Mouse (Mus musculus) heart, embryonic 15.5 days (tissue): ENCODE results near the gene Pcmt1. TPM values are rescaled to one million over a fixed set of nuclear protein-coding genes. Genes with fewer than 3 reads are reported as not detected.
"Not testable (repeated sequence)": the region's sequence is repeated elsewhere in the genome, so short reads cannot be mapped to it uniquely, and the experiment has no call there.

Experiments
- ATAC-seq: fragments of 200-750 bp; cut with Nextera tagmentation; replicated peaks from 2 replicates; pipeline ENCODE4 v1.8.0; 2017; ENCODE audit warnings: low read depth, moderate TSS enrichment; ENCODE audit not compliant: insufficient number of reproducible peaks, insufficient read depth, low FRiP score
- H3K27ac ChIP-seq: fragments of 300-500 bp; sonication (generic); 2 replicates; pipeline ENCODE4 v1.5.1; 2015; ENCODE audit warnings: mild to moderate bottlenecking, inconsistent platforms
- H3K27me3 ChIP-seq: fragments of 300-500 bp; sonication (generic); 2 replicates; pipeline ENCODE4 v1.6.1; 2015; ENCODE audit warnings: inconsistent platforms
- H3K36me3 ChIP-seq: fragments of 300-500 bp; sonication (generic); 2 replicates; pipeline ENCODE4 v1.6.1; 2015; ENCODE audit warnings: mild to moderate bottlenecking, inconsistent platforms
- H3K4me1 ChIP-seq: fragments of 300-500 bp; sonication (generic); replicated peaks from 2 replicates; pipeline ENCODE4 v1.6.1; 2015; ENCODE audit warnings: inconsistent platforms
- H3K4me2 ChIP-seq: fragments of 300-500 bp; sonication (generic); 2 replicates; pipeline ENCODE4 v1.6.1; 2015; ENCODE audit warnings: inconsistent platforms, mild to moderate bottlenecking, moderate library complexity
- H3K4me3 ChIP-seq: fragments of 300-500 bp; sonication (generic); 2 replicates; pipeline ENCODE4 v1.5.1; 2015; ENCODE audit warnings: mild to moderate bottlenecking, inconsistent platforms
- H3K9ac ChIP-seq: fragments of 300-500 bp; sonication (generic); 2 replicates; pipeline ENCODE4 v1.6.1; 2015; ENCODE audit warnings: mild to moderate bottlenecking, inconsistent platforms
- H3K9me3 ChIP-seq: fragments of 300-500 bp; sonication (generic); replicated peaks from 2 replicates; pipeline ENCODE4 v1.6.1; 2016; ENCODE audit warnings: inconsistent platforms
- WGBS: fragments of 180-500 bp; shearing (Covaris S2); methylation state at CpG from one replicate; pipeline ENCODE4 v1.1.7; 2015; ENCODE audit warnings: mixed read lengths; 5-methylcytosine and 5-hydroxymethylcytosine counted together
- polyA plus RNA-seq: library from polyadenylated mRNA; unstranded; fragments of >200 nt; fragmentation: Nextera tagmentation; extraction: Ambion mirVana; gene quantifications from 2 replicates; pipeline ENCODE4 v1.2.1, GENCODE M21; 2015

The Pcmt1 gene
- polyA plus RNA-seq, 1 experiment from 2014 or later = 124 TPM

DNA sequence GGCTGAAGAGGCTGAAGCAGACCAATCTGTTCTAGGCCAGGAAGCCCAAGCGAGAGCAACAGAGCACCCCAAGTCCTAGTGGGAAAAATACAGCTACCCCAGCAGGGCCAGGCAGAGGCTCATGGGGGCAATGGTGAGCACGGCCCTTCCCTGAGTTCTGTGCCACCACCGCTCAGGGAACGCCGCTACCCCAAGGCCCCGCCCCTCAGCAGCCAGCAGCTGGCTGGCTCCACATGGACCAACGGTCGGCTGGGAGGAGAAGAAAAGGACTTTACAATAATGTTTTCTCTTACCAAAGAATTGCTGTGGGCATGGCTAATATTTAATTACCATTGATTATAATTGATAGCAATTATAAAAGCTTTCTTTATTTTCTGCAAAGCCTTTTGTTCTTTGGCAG, 66.1 kb downstream of the Pcmt1 start:
- Histone ChIP-seq H3K4me2 (no peak overlapping the region), H3K4me1 (no peaks in the 10 kb centered on the region), H3K9ac (no peak overlapping the region), H3K36me3 (no peaks in the 10 kb centered on the region), H3K27ac (no peak overlapping the region), H3K27me3 (no peaks in the 10 kb centered on the region), H3K9me3 (peaks cover 5% of the 10 kb centered on the region; the same call in 1 of the 2 replicates), H3K4me3 (no peak overlapping the region)
- no peak for ATAC-seq
- WGBS = 86% methylated on average over 8 of the region's 8 CpGs

DNA sequence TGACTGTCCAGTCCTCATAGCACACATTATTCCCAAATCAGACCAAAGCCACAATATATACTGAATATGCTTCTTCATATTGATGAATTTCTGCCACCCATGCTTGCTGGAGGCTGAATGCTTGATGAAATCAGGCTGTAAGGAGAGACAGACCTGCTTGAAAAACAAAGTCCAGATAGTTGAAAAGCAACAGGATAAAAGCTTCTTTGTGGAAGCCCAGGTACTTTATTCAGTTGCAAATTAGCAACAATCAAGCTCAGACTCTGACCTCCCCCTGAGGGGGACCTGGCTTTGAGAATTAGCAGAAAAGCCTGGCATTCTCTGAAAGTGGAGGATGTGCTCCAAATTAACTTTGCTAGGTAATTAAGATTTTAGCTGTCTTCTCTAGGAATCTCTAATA, 68.7 kb downstream of the Pcmt1 start:
- not testable (repeated sequence) for H3K36me3 ChIP-seq, H3K4me2 ChIP-seq, H3K27ac ChIP-seq, H3K9me3 ChIP-seq, H3K4me1 ChIP-seq, ATAC-seq, H3K9ac ChIP-seq, H3K27me3 ChIP-seq, H3K4me3 ChIP-seq

- Histone ChIP-seq H3K27me3 (no peaks in the 10 kb centered on the region), H3K9me3 (peaks cover 5% of the 10 kb centered on the region; the same call in 1 of the 2 replicates), H3K9ac (no peak overlapping the region), H3K4me2 (no peak overlapping the region), H3K4me1 (no peaks in the 10 kb centered on the region), H3K36me3 (no peaks in the 10 kb centered on the region), H3K4me3 (no peak overlapping the region), H3K27ac (no peak overlapping the region)
- WGBS = 75% methylated on average over 6 of the region's 6 CpGs
- no peak for ATAC-seq
Observed at GRCm38 (mm10) chr10:7611647-7612046, 69.3 kb downstream of the Pcmt1 start.

DNA sequence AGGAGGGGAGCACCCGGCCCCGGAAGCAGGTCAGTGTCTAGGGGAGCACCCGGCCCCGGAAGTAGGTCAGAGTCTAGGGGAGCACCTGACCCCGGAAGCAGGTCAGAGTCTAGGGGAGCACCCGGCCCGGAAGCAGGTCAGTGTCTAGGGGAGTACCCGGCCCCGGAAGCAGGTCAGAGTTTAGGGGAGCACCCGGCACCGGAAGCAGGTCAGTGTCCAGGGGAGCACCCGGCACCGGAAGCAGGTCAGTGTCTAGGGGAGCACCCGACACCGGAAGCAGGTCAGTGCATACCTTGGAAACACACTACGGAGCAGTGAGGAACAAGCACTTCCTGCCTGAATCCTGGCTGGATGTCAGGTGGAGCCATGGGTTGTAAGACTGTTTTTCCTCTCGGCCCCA, 72.3 kb downstream of the Pcmt1 start:
- H3K4me1 ChIP-seq = no peaks in the 10 kb centered on the region
- H3K4me2 ChIP-seq = no peak overlapping the region
- WGBS = 81% methylated on average over 17 of the region's 17 CpGs
- H3K27me3 ChIP-seq = no peaks in the 10 kb centered on the region
- H3K4me3 ChIP-seq = no peak overlapping the region
- no peak overlapping the region for H3K27ac ChIP-seq
- no peaks in the 10 kb centered on the region for H3K36me3 ChIP-seq
- H3K9me3 ChIP-seq = no peaks in the 10 kb centered on the region
- no peak for ATAC-seq
- no peak overlapping the region for H3K9ac ChIP-seq

GRCm38 (mm10) chr10:7606437-7606836, 74.5 kb downstream of the Pcmt1 start:
- no peak for ATAC-seq
- no peak overlapping the region for H3K4me2 ChIP-seq
- no peak overlapping the region for H3K4me3 ChIP-seq
- no peaks in the 10 kb centered on the region for H3K36me3 ChIP-seq
- no peaks in the 10 kb centered on the region for H3K27me3 ChIP-seq
- no peak overlapping the region for H3K27ac ChIP-seq
- H3K9me3 ChIP-seq = no peaks in the 10 kb centered on the region
- no peak overlapping the region for H3K9ac ChIP-seq
- H3K4me1 ChIP-seq = no peaks in the 10 kb centered on the region
- WGBS = 53% methylated on average over 2 of the region's 2 CpGs

DNA sequence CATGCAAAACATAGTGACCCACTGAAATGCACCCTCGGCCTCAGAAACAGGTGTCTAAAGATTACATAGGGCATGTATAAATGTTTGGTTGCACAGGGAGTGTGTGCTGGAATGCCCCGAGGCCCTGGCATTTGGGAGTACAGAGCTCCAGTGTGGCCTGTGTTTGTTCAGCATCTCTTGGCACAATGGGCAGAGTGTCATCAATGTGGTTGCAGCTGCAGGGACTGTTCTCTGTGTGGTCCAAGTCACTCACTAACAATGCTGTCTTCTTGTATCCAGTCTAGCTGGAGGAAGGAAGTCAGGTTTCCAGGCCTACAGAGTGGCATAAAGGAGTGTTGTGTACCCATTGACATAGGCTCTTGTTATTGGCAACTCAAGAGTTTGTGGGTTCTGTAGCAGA, 75.8 kb downstream of the Pcmt1 start:
- H3K27ac ChIP-seq = no peak overlapping the region
- no peaks in the 10 kb centered on the region for H3K27me3 ChIP-seq
- no peaks in the 10 kb centered on the region for H3K36me3 ChIP-seq
- H3K4me2 ChIP-seq = no peak overlapping the region
- 72% methylated on average over 2 of the region's 2 CpGs for WGBS
- H3K9ac ChIP-seq = no peak overlapping the region
- ATAC-seq = no peak
- no peak overlapping the region for H3K4me3 ChIP-seq
- H3K4me1 ChIP-seq = 0 out of 2 replicates have a peak, but pooled peaks cover 2% of the 10 kb centered on the region
- no peaks in the 10 kb centered on the region for H3K9me3 ChIP-seq

GRCm38 (mm10) chr10:7600647-7601046, 80.3 kb downstream of the Pcmt1 start:
- Histone ChIP-seq H3K4me3 (no peak overlapping the region), H3K9me3 (no peaks in the 10 kb centered on the region), H3K4me2 (no peak overlapping the region), H3K27me3 (no peaks in the 10 kb centered on the region), H3K9ac (no peak overlapping the region), H3K36me3 (no peaks in the 10 kb centered on the region), H3K27ac (no peak overlapping the region), H3K4me1 (0 out of 2 replicates have a peak, but pooled peaks cover 2% of the 10 kb centered on the region)
- WGBS = 11% methylated on average over 6 of the region's 6 CpGs
- no peak for ATAC-seq

DNA sequence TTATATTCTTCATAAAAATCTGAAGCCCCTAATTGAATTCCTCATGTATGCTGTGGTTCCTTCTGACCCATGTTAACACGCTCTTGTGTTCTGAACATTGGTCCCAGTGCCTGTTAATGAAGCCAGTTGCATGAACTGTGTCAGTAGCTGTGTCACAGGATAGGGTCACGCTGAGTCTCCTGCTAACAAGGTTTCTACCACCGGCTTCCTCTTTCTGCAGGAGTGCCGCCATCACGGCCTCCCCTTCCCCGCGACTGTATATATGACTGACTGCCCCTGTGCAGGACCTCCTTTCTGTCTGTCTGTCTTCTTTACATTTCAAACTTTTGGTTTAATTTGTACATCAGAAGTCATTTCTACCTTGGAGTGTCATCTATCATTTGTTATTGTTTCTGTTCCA, 82.8 kb downstream of the Pcmt1 start:
- Histone ChIP-seq H3K4me2 (no peak overlapping the region), H3K9ac (no peak overlapping the region), H3K9me3 (no peaks in the 10 kb centered on the region), H3K36me3 (no peaks in the 10 kb centered on the region), H3K27ac (no peak overlapping the region), H3K4me3 (no peak overlapping the region), H3K4me1 (0 out of 2 replicates have a peak, but pooled peaks cover 2% of the 10 kb centered on the region), H3K27me3 (no peaks in the 10 kb centered on the region)
- ATAC-seq = no peak
- 79% methylated on average over 7 of the region's 7 CpGs for WGBS

DNA sequence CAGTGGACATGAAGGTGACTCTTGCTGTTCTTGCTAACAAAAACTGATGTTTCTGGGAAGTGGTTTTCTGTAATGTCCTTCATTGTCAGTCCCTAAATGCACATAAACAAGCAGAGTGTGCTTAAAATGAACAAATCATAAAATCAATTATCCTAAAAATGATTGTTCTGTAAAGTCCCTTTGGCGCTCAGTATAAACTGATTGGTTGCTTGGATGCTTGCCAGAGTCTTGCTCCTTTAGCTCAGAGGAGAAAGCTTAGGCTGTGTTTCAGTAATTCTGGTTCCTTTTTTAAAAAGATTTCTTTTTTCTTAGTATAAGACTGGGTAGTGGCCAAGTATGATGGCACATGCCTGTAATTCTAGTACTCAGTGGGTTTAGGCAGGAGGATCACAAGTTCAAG, 84.7 kb downstream of the Pcmt1 start:
- Histone ChIP-seq H3K9ac (no peak overlapping the region), H3K36me3 (no peaks in the 10 kb centered on the region), H3K4me3 (no peak overlapping the region), H3K27me3 (peaks cover 5% of the 10 kb centered on the region), H3K9me3 (no peaks in the 10 kb centered on the region), H3K4me1 (0 out of 2 replicates have a peak, but pooled peaks cover 2% of the 10 kb centered on the region), H3K4me2 (no peak overlapping the region), H3K27ac (no peak overlapping the region)
- WGBS = 60% methylated on average over 1 of the region's 1 CpGs
- no peak for ATAC-seq

- no peak overlapping the region for H3K27ac ChIP-seq
- H3K27me3 ChIP-seq = peaks cover 14% of the 10 kb centered on the region
- no peak overlapping the region for H3K4me2 ChIP-seq
- H3K9ac ChIP-seq = no peak overlapping the region
- H3K4me3 ChIP-seq = no peak overlapping the region
- 36% methylated on average over 7 of the region's 7 CpGs for WGBS
- H3K9me3 ChIP-seq = no peaks in the 10 kb centered on the region
- peaks cover 9% of the 10 kb centered on the region for H3K4me1 ChIP-seq
- no peak for ATAC-seq
- H3K36me3 ChIP-seq = no peaks in the 10 kb centered on the region
Observed at GRCm38 (mm10) chr10:7594797-7595196, 86.1 kb downstream of the Pcmt1 start.

GRCm38 (mm10) chr10:7590792-7591191, 90.1 kb downstream of the Pcmt1 start:
- H3K9me3 ChIP-seq = no peaks in the 10 kb centered on the region
- ATAC-seq = no peak
- peak overlapping the region; percentile 100 for H3K4me2 ChIP-seq
- no peaks in the 10 kb centered on the region for H3K36me3 ChIP-seq
- no peak overlapping the region for H3K9ac ChIP-seq
- 9% methylated on average over 8 of the region's 8 CpGs for WGBS
- H3K4me3 ChIP-seq = peak overlapping the region; percentile 69
- peaks cover 14% of the 10 kb centered on the region for H3K27me3 ChIP-seq
- H3K4me1 ChIP-seq = peaks cover 9% of the 10 kb centered on the region
- H3K27ac ChIP-seq = no peak overlapping the region

DNA sequence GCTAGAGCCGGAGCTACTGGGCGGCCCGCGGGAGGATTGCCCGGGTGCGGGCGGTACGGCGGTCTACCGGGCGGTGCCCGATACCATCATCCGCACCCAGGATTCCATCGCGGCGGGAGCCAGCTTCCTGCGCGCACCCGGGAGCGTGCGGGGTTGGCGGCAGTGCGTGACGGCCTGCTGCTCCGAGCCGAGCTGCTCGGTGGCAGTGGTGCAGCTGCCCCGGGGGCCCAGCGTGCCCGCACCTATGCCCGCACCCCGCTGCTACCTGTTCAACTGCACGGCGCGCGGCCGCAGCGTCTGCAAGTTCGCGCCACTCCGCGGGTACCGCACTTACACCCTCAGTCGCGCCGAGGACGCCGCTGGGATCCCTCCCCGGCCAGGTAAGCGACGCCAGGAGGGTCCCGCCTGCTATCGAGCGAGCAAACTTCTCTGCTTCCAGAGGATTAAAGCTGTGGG, 90.7 kb downstream of the Pcmt1 start:
- H3K27ac ChIP-seq = no peak overlapping the region
- 1% methylated on average over 54 of the region's 54 CpGs for WGBS

More for the DNA sequence above, 90.7 kb downstream of the Pcmt1 start:
- Histone ChIP-seq H3K4me3 (peak overlapping the region; percentile 69), H3K27me3 (peaks cover 14% of the 10 kb centered on the region), H3K36me3 (no peaks in the 10 kb centered on the region), H3K4me2 (peak overlapping the region; percentile 100), H3K9ac (peak overlapping the region; percentile 50), H3K9me3 (no peaks in the 10 kb centered on the region), H3K4me1 (peaks cover 9% of the 10 kb centered on the region)
- ATAC-seq = no peak; the same call in 1 of the 2 replicates
